Comparison of ENCODE assay signal across 11 mouse cellular contexts in genomic region chr9:67617341-67618217, GRCm38 (mm10). TPM values are rescaled to one million over a fixed set of nuclear protein-coding genes. Genes with fewer than 3 reads are reported as not detected.
A peak's percentile ranks its signal among the peaks of the same experiment; 100 is the strongest.
DNase-seq lines count a peak whose midpoint lies in the region; ATAC-seq and TF ChIP-seq lines count a peak whose summit lies in the region.
"Had no signal": no experiment of that assay in that cellular context is flagged by ENCODE, and none has a peak within 500 bp of the region (broad histone marks: within the 10 kb centered on the region; RNA-seq: fewer than 3 reads in every experiment).

No protein-coding gene starts in this region.

- no peak for TF ChIP-seq POLR2A in kidney, adult 2 months (IDR thresholded peaks at IDR 0.05; ENCODE audit: low read depth, low read length)

- 46% methylated on average over 14 of the region's 14 CpGs for WGBS in midbrain, embryonic 10.5 days
- WGBS in midbrain, embryonic 16.5 days: 44% methylated on average over 14 of the region's 14 CpGs
- 45% methylated on average over 14 of the region's 14 CpGs for WGBS in kidney, adult 2 months
- WGBS in neural tube, embryonic 14.5 days: 50% methylated on average over 14 of the region's 14 CpGs

- no peak overlapping the region for H3K27ac ChIP-seq in midbrain, embryonic 10.5 days (replicated peaks)
- no peak overlapping the region for H3K27ac ChIP-seq in midbrain, embryonic 16.5 days (ENCODE audit: low read length)
- H3K27ac ChIP-seq in kidney, adult 2 months (ENCODE audit: insufficient read depth, low read depth, low read length): peak overlapping the region; percentile 91
- 0 out of 2 replicates have a peak overlapping the region, but pooled peaks have one; percentile 8 for H3K27ac ChIP-seq in neural tube, embryonic 14.5 days (ENCODE audit: low read depth, low read length)

- no peak overlapping the region for H3K9ac ChIP-seq in midbrain, embryonic 16.5 days (ENCODE audit: low read depth, low read length)
- H3K9ac ChIP-seq in neural tube, embryonic 14.5 days (replicated peaks; ENCODE audit: low read depth, low read length): no peak overlapping the region

- intact Hi-C loops in left cerebral cortex, postnatal 14 days (cut with DNase I): no loop called here

- DNase-seq in midbrain, embryonic 10.5 days (ENCODE audit: low spot score): peak; percentile 20
- peak; percentile 20 to 27 for DNase-seq in cerebellum, postnatal 36 days
- DNase-seq in kidney, adult 2 months: peak; percentile 92
- no peak for DNase-seq in thymus, postnatal 25 days
- DNase-seq in left cerebral cortex, postnatal 14 days (ENCODE audit: low spot score in 2 of 2): no peak
- no peak for DNase-seq in yolk sac, embryonic 10.5 days (ENCODE audit: low spot score)
- DNase-seq: heart, postnatal 4 days; lung, postnatal 10 days; retina, postnatal 1 day had no signal

- H3K4me3 ChIP-seq in midbrain, embryonic 10.5 days: no peak overlapping the region
- H3K4me3 ChIP-seq in midbrain, embryonic 16.5 days (ENCODE audit: low read depth, low read length): no peak overlapping the region
- H3K4me3 ChIP-seq in kidney, adult 2 months (ENCODE audit: insufficient read depth, low read depth, low read length): no peak overlapping the region
- no peak overlapping the region for H3K4me3 ChIP-seq in neural tube, embryonic 14.5 days (ENCODE audit: low read depth, low read length)

- no peak overlapping the region for H3K4me2 ChIP-seq in midbrain, embryonic 16.5 days (ENCODE audit: low read length)
- no peak overlapping the region for H3K4me2 ChIP-seq in neural tube, embryonic 14.5 days (ENCODE audit: low read depth, low read length)

- no peaks in the 10 kb centered on the region for H3K36me3 ChIP-seq in midbrain, embryonic 10.5 days
- H3K36me3 ChIP-seq in midbrain, embryonic 16.5 days (ENCODE audit: control insufficient read depth, insufficient read depth, low read length): no peaks in the 10 kb centered on the region
- no peaks in the 10 kb centered on the region for H3K36me3 ChIP-seq in kidney, adult 2 months (ENCODE audit: control insufficient read depth, insufficient read depth, low read length)
- H3K36me3 ChIP-seq in neural tube, embryonic 14.5 days (ENCODE audit: control insufficient read depth, insufficient read depth, low read length): no peaks in the 10 kb centered on the region

- ATAC-seq in midbrain, embryonic 16.5 days: no peak
- no peak for ATAC-seq in neural tube, embryonic 14.5 days (ENCODE audit: low read depth)

- H3K9me3 ChIP-seq in midbrain, embryonic 10.5 days (replicated peaks): no peaks in the 10 kb centered on the region
- no peaks in the 10 kb centered on the region for H3K9me3 ChIP-seq in midbrain, embryonic 16.5 days (replicated peaks; ENCODE audit: control insufficient read depth, low read length, poor library complexity, severe bottlenecking)
- no peaks in the 10 kb centered on the region for H3K9me3 ChIP-seq in neural tube, embryonic 14.5 days (ENCODE audit: control insufficient read depth, low read length)

- no peaks in the 10 kb centered on the region for H3K27me3 ChIP-seq in midbrain, embryonic 10.5 days (ENCODE audit: low read depth, poor library complexity, severe bottlenecking)
- H3K27me3 ChIP-seq in midbrain, embryonic 16.5 days (ENCODE audit: control insufficient read depth, insufficient read depth, low read depth, low read length): no peaks in the 10 kb centered on the region
- no peaks in the 10 kb centered on the region for H3K27me3 ChIP-seq in kidney, adult 2 months (replicated peaks; ENCODE audit: control insufficient read depth, insufficient read depth, low read length)
- no peaks in the 10 kb centered on the region for H3K27me3 ChIP-seq in neural tube, embryonic 14.5 days (ENCODE audit: control insufficient read depth, insufficient read depth, low read length)

- H3K4me1 ChIP-seq in midbrain, embryonic 10.5 days: peaks cover 18% of the 10 kb centered on the region
- H3K4me1 ChIP-seq in midbrain, embryonic 16.5 days (ENCODE audit: control insufficient read depth, insufficient read depth, low read length): peaks cover 5% of the 10 kb centered on the region; the same call in 1 of the 2 replicates
- peaks cover 35% of the 10 kb centered on the region for H3K4me1 ChIP-seq in kidney, adult 2 months (ENCODE audit: control insufficient read depth, insufficient read depth, low read length)
- no peaks in the 10 kb centered on the region for H3K4me1 ChIP-seq in neural tube, embryonic 14.5 days (ENCODE audit: control insufficient read depth, insufficient read depth, low read length)

- no peak for TF ChIP-seq CTCF in kidney, adult 2 months (conservative IDR thresholded peaks at IDR 0.05; ENCODE audit: insufficient read depth, insufficient read length, low read depth, low read length)

RNA-seq across cellular contexts. Expression of gene Tln2, which starts 58.1 kb away (rescaled TPM):
- 20.7 and 23.3 TPM in 2 replicates for polyA plus RNA-seq in midbrain, embryonic 10.5 days (2016; fragmentation: Nextera tagmentation; extraction: Ambion mirVana)
- polyA plus RNA-seq in midbrain, embryonic 16.5 days (2015; fragmentation: Nextera tagmentation; extraction: Ambion mirVana): 24.8 and 26.7 TPM in 2 replicates
- 113 and 129 TPM in 2 replicates for polyA plus RNA-seq in kidney, adult 2 months (2012; rRNA removed)
- polyA plus RNA-seq in neural tube, embryonic 14.5 days (2014; fragmentation: Nextera tagmentation; extraction: Ambion mirVana): 52.5 and 66.6 TPM in 2 replicates
- 100 to 1,000 TPM; 119 to 122 TPM for total RNA-seq in left cerebral cortex, postnatal 14 days (2021)

Comparison
In these comparisons a context has a peak if more than half of its experiments do, and no peak if none do; other contexts are left out.
1. DNase-seq: peak in midbrain, embryonic 10.5 days (single experiment), cerebellum, postnatal 36 days (2 of 2) and kidney, adult 2 months (single experiment); none in thymus, postnatal 25 days (single experiment), left cerebral cortex, postnatal 14 days (0 of 2) and yolk sac, embryonic 10.5 days (single experiment).
2. H3K27ac ChIP-seq: peak in kidney, adult 2 months (single experiment) and neural tube, embryonic 14.5 days (single experiment); none in midbrain, embryonic 10.5 days (single experiment) and midbrain, embryonic 16.5 days (single experiment).